Mouse (Mus musculus) testis, adult 2 months (tissue): ENCODE measurements around the gene Hoxd12.

ENCODE experiments used
- CTCF ChIP-seq: fragments of 200-500 bp; IDR thresholded peaks from 2 replicates; pipeline ENCODE4 v1.5.1; 2012; ENCODE audit warnings: low read depth, mild to moderate bottlenecking, inconsistent platforms, low read length, moderate library complexity; ENCODE audit not compliant: control insufficient read depth, insufficient read depth, insufficient replicate concordance
- POLR2A ChIP-seq: fragments of 200-500 bp; IDR thresholded peaks from 2 replicates; pipeline ENCODE4 v1.6.1; 2012; ENCODE audit warnings: low read depth, mild to moderate bottlenecking, inconsistent platforms, low read length, moderate library complexity; ENCODE audit not compliant: control insufficient read depth

DNA sequence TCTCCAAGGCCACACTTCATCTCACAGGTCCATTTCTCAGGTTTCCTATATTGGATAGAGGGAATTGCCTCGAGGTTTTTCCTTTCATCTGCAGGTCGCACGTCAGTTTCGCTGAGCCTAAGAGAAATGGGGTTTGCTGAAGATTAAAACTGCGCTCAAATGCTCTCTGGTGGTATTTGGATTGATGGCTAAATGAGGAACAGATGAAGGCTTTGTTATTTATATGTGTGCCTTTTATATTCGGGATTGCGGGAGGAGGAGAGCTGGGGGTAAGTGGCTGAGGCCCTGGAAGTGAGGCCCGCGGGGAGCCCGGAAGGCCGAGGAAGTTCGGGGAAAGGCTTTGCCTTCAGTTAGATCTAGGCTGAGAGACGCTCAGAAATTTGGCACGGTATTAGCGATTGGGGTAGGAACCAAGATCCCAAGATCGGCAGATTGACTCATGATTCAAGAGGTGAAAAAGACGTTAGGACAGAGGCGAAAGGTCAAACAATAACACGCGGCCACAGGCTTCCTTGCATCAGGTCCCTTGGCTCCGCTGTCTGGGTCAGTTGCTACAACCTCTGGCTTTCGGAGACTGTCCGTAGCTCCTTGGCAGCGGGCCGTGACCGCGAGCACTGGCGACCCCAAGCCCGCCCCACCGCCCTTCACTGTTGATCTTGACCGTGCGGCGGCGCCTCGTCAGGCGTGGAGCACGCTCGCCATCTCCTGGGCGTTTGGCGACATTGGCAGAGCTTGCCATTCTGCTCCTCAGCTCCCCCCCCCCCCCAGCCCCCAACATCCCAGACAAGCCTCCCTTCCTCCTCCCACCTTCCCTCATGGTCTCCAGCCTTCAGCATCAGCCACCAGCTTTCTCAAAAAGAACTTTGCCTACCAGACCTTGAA, 2.1 kb upstream of the Hoxd12 start:
- TF ChIP-seq CTCF (peak; percentile 55; the same call in 1 of the 2 replicates), POLR2A (no peak)
